Mouse (Mus musculus): ENCODE data around the gene Vmn2r14.
"Not testable (repeated sequence)": the region's sequence is repeated elsewhere in the genome, so short reads cannot be mapped to it uniquely, and the experiment has no call there.

Vmn2r14 gene

DNA sequence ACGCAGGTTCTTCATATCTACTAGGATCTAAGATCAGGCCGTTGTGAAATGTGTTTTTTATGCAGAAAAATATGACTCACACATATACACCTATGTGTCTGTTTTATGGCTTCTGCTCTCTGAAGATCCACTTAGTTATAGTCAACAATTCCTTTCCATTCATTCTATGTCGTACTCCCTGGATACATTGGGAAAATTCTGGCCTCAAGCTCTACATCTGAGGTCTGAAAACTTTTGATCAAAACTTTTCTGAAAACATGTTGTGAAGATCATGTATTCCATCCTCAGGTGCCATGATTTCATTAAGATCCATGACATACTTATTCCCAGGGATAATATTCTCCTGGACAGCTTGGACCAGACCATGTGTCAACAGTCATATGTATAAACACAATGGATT, at the start of gene Vmn2r14:
TSS of gene Vmn2r14 (minus strand) at position 101 of the 400 bp plus-strand sequence.
- no peak for DNase-seq

DNA sequence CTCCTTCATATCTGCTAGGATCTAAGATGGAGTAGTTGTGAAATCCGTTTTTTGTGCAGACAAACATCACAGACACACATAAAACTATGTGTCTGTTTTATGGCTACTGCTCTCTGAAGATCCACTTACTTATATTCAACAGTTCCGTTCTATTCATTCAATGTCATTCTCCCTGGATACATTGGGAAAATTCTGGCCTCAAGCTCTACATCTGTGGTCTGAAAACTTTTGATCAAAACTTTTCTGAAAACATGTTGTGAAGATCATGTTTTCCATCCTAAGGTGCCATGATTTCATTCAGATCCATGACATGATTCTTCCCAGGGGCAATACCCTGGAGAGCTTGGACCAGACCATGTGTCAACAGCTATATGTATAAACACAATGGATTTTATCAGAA, 32.4 kb downstream of the Vmn2r14 start, which contains the start of gene Vmn2r13:
TSS of gene Vmn2r13 (minus strand) at position 101 of the 400 bp plus-strand sequence.
- not testable (repeated sequence) for DNase-seq

DNA sequence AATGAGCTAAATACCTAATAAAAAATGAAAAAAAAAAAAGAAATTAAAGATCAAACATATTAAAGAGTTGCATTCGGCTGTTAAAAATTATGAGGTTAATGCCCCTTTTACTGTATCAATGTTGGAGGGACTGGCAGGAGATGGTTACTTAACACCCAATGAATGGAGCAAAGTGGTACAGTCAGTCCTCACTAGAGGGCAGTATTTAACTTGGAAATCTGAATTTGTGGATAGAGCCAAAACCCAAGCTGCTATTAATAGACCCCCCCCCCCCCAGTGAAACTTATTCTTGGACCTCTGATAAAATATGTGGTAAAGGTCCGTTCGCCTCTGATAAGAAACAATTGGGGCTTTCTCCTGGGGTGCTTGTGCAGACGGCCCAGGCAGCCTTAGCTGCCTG, 57.7 kb downstream of the Vmn2r14 start:
- not testable (repeated sequence) for DNase-seq
